Mouse (Mus musculus) induced T-regulatory cell, adult 2 months (primary cell): ENCODE measurements around the gene Caskin2.
A peak's percentile ranks its signal among the peaks of the same experiment; 100 is the strongest.

Source experiments
- DNase-seq: peaks from one replicate; pipeline ENCODE4 v3.0.0-alpha.2; 2012; ENCODE audit warnings: low read depth

Gene Caskin2

GRCm38 (mm10) chr11:115831518-115831917 is 18.1 kb upstream of the Caskin2 start:
- no peak for DNase-seq

GRCm38 (mm10) chr11:115830550-115831325 is 17.3 kb upstream of the Caskin2 start:
- DNase-seq, result no peak

- no peak for DNase-seq
Observed at GRCm38 (mm10) chr11:115829036-115829435, 15.6 kb upstream of the Caskin2 start.

- DNase-seq, result no peak
Observed at GRCm38 (mm10) chr11:115827624-115828023, 14.2 kb upstream of the Caskin2 start.

- DNase-seq, result no peak
Observed at GRCm38 (mm10) chr11:115826487-115826886, 13.0 kb upstream of the Caskin2 start.

GRCm38 (mm10) chr11:115824813-115825212 is 11.4 kb upstream of the Caskin2 start:
- peak; percentile 42 for DNase-seq

- peak; percentile 94 for DNase-seq
Observed at GRCm38 (mm10) chr11:115823774-115824740, 10.6 kb upstream of the Caskin2 start, which contains the start of gene Llgl2. Llgl2 (plus strand) TSS chr11:115824049.

- DNase-seq, result no peak
Observed at GRCm38 (mm10) chr11:115821001-115821400, 7.6 kb upstream of the Caskin2 start.

GRCm38 (mm10) chr11:115819915-115820623 is 6.6 kb upstream of the Caskin2 start:
- no peak for DNase-seq

- peak; percentile 25 for DNase-seq
Observed at GRCm38 (mm10) chr11:115817331-115817730, 3.9 kb upstream of the Caskin2 start.

- peak; percentile 90 for DNase-seq
Observed at GRCm38 (mm10) chr11:115814605-115815450, 1.4 kb upstream of the Caskin2 start, which contains the start of gene Tsen54. Tsen54 (plus strand) TSS chr11:115814724.

GRCm38 (mm10) chr11:115812533-115813420 is 662 bp downstream of the Caskin2 start:
- peak; percentile 45 for DNase-seq

GRCm38 (mm10) chr11:115812095-115812494 is 1.3 kb downstream of the Caskin2 start:
- DNase-seq, result no peak

- no peak for DNase-seq
Observed at GRCm38 (mm10) chr11:115811381-115812093, 1.9 kb downstream of the Caskin2 start.

GRCm38 (mm10) chr11:115810377-115810776 is 3.1 kb downstream of the Caskin2 start:
- DNase-seq, result no peak

- no peak for DNase-seq
Observed at GRCm38 (mm10) chr11:115809311-115809781, 4.1 kb downstream of the Caskin2 start.

GRCm38 (mm10) chr11:115808696-115809310 is 4.6 kb downstream of the Caskin2 start:
- no peak for DNase-seq

GRCm38 (mm10) chr11:115807971-115808370 is 5.5 kb downstream of the Caskin2 start:
- DNase-seq, result no peak

- no peak for DNase-seq
Observed at GRCm38 (mm10) chr11:115807306-115807705, 6.1 kb downstream of the Caskin2 start.
